Mouse (Mus musculus) cerebellum, adult 2 months (tissue): Measurements from ENCODE around the gene Sytl2.

ENCODE experiments used
- CTCF ChIP-seq: fragments of 200-500 bp; IDR thresholded peaks from 2 replicates; pipeline ENCODE4 v1.5.1; 2011; ENCODE audit warnings: low read depth, mild to moderate bottlenecking, control low read depth, low read length, moderate library complexity, borderline replicate concordance; ENCODE audit not compliant: insufficient read depth
- POLR2A ChIP-seq: fragments of 200-500 bp; IDR thresholded peaks from 2 replicates; pipeline ENCODE4 v1.6.1; 2011; ENCODE audit warnings: low read length, control low read depth, borderline replicate concordance; ENCODE audit not compliant: insufficient read depth

DNA sequence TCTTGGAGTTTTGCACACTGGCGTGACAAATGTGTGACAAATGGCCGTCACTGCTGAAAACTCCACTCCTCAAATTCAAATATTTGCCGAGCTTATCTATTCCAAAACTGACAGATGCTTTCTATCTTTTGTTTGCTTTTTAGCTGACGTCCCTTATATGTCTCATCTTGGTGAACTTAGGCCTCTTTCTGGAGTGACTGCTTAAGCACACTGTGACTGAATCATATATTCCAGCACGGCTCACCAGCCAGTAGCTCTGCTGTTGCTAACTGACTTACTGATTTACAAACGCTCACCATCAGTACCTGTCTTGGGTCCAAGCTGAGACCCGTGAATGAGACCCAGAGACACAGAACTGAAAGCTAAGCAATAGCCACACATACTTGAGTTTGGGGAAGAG lies 17.3 kb upstream of the Sytl2 start:
- no peak for TF ChIP-seq CTCF
- TF ChIP-seq POLR2A = no peak
